Mouse (Mus musculus) spleen, adult 2 months (tissue): ENCODE measurements around the gene Ybey. TPM values are rescaled to one million over a fixed set of nuclear protein-coding genes. Genes with fewer than 3 reads are reported as not detected.

Source experiments
- DNase-seq, 2 experiments: peaks; one replicate each; pipeline versions ENCODE4 v3.0.0 to v3.0.0-alpha.2; 2012 to 2021; ENCODE audit warnings: low spot score in 2 of 2, low read depth in 1 of 2
- H3K27ac ChIP-seq: fragments of 200-500 bp; 2 replicates; pipeline ENCODE4 v1.5.1; 2012; ENCODE audit warnings: low read length, inconsistent platforms; ENCODE audit not compliant: insufficient read depth
- H3K27me3 ChIP-seq: fragments of 200-500 bp; 2 replicates; pipeline ENCODE4 v1.6.1; 2012; ENCODE audit warnings: mild to moderate bottlenecking, moderate library complexity, low read length, inconsistent platforms; ENCODE audit not compliant: control insufficient read depth, insufficient read depth
- H3K36me3 ChIP-seq: fragments of 200-500 bp; 2 replicates; pipeline ENCODE4 v1.6.1; 2012; ENCODE audit warnings: mild to moderate bottlenecking, low read length, inconsistent platforms; ENCODE audit not compliant: control insufficient read depth, insufficient read depth
- H3K4me1 ChIP-seq: fragments of 200-500 bp; 2 replicates; pipeline ENCODE4 v1.6.1; 2011; ENCODE audit warnings: inconsistent platforms; ENCODE audit not compliant: control insufficient read depth, insufficient read depth, insufficient read length
- H3K4me3 ChIP-seq: fragments of 200-500 bp; 2 replicates; pipeline ENCODE4 v1.5.1; 2011; ENCODE audit warnings: mild to moderate bottlenecking, inconsistent platforms; ENCODE audit not compliant: insufficient read depth, insufficient read length; ENCODE audit errors: extremely low read depth
- CTCF ChIP-seq: fragments of 200-500 bp; IDR thresholded peaks from 2 replicates; pipeline ENCODE4 v1.5.1; 2011; ENCODE audit warnings: mild to moderate bottlenecking, inconsistent platforms; ENCODE audit not compliant: insufficient read depth, insufficient read length, insufficient replicate concordance; ENCODE audit errors: extremely low read depth
- POLR2A ChIP-seq: fragments of 200-500 bp; IDR thresholded peaks from 2 replicates; pipeline ENCODE4 v1.6.1; 2011; ENCODE audit warnings: low read depth, low read length, inconsistent platforms
- WGBS: fragments of 180-500 bp; shearing (Covaris S2); methylation state at CpG from one replicate; pipeline ENCODE4 v1.1.7; 2018; 5-methylcytosine and 5-hydroxymethylcytosine counted together
- polyA plus RNA-seq: library from polyadenylated mRNA; depleted of rRNA; stranded (reverse); fragments of >200 nt; gene quantifications from 2 replicates; pipeline ENCODE4 v1.2.3, GENCODE M21; 2012

Ybey gene
- polyA plus RNA-seq, 1 experiment = 2.4 TPM

DNA sequence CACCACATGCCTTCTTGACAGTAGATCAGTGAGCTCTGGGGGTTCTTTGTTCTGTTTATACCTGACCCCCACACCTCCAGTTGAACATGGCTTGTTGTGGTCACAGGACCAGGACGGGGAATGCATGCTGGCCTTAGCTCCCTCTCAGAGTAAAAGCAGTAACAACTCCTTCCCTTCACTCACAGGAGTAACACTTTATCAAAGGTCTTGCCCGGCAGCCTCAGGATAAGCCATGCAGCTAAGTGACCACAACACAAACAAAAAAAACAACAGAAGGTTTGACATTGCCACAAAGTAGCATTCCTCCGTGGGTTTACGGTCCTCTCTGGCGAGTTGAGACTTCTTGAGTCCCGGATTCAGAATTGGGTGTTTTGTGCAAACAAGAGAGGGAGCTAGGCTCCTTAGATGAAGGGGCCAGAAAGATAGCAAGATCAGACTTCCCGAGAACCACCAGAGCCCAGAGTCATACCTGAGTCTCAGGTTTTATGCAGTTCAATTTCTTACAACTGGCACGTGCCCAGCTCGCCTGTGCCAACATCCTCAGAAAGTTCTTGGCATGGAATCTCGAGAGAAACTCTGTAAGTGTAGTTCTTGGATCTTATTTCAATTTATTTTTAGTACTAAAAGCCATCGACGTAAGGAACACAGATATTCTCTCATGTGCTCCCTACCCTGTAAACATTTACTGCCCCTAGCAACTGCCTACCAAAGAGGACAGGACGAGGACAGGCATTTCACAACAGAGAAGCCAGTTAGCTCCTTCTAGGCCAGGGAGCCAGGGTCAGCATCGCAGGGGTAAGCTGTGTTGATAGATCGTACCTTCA is 21.3 kb downstream of the Ybey start:
- no peaks in the 10 kb centered on the region for H3K4me1 ChIP-seq
- whole genome bisulfite sequencing = 86% methylated on average over 15 of the region's 15 CpGs
- TF ChIP-seq POLR2A (no peak), CTCF (no peak)
- H3K27me3 ChIP-seq = 0 out of 2 replicates have a peak, but pooled peaks cover under 1% of the 10 kb centered on the region
- 0 out of 2 replicates have a peak overlapping the region, but pooled peaks have one; percentile 28 for H3K27ac ChIP-seq
- DNase-seq = no peak
- H3K4me3 ChIP-seq = no peak overlapping the region
- no peaks in the 10 kb centered on the region for H3K36me3 ChIP-seq

DNA sequence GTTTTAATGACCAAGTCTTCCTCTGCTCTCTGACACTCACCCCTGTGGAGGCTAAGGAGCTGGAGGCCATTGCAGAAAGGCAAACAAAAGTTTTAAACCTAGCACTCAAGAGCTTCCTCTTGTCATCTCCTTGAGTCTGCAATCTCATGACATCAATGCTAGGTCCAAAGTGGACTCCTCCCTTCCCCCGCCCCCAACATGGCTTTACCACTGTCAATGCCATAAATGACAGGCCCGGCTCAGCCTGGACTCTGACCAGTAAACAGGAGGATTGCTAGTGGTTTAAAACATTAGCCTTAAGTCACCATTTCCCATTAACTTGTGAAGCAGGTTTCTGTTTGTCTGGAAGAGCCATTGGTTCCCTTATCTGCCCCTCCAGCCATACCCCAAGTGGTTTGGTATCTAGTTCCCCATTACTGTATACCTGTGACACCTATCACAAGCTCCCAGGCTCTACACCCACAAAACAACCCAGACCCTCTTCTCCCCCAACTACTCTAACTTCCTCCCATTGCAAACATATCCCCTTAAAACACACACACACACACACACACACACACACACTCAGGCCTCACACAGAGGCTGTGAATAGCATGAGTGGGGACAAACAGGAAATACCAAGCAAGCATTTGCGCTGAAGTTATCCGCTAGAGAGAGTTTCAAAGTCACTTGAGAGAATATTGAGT is 22.8 kb downstream of the Ybey start:
- H3K27me3 ChIP-seq = no peaks in the 10 kb centered on the region
- H3K27ac ChIP-seq = no peak overlapping the region
- no peaks in the 10 kb centered on the region for H3K36me3 ChIP-seq
- no peak for DNase-seq
- WGBS = 34% methylated on average over 4 of the region's 4 CpGs
- TF ChIP-seq CTCF (no peak), POLR2A (no peak)
- no peak overlapping the region for H3K4me3 ChIP-seq
- no peaks in the 10 kb centered on the region; the same call in 1 of the 2 replicates for H3K4me1 ChIP-seq

DNA sequence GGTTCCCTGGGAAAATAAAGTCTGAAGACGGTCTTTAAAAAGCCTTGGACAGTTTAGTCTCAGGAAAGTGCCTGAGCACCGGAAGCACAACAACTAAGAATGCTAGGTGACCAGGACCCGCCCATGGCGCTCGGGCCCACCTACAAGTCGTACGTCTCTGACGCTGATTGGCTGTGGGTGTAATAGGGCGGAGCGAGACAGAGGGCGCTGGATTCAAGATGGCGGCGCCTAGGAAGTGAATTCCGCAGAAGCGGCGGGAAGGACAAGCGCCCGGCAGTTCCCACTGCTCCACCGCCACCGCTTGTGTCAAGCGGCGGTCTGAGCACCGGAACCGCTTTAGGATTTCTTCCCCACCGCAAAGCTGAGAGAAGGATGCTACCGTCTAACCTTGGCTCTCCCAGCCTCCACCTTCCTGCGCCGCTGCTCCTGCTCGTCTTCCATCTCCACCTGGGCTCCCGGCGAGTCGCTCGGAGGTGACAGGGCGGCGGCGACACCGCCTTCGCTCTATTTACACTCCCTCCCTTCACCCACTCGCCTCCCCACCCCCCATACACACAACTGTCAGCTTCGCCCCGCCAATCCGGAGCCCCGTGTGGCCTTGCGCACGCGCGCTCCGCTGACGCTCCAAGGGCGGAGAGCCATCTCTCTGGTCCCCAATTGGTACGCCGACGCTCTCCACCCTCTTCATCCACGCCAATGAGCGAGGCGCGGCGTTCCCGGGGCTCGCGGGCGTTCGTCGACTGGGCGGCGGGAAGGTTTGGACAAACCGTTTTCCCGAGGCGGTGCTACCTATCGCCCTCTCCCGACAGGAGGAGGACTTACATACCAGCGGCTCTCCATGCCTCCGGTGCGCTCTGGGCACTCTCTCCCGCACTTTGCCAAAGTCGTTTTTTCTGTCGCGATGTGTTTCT is 26.5 kb downstream of the Ybey start, which contains the start of gene Pcnt:
Gene Pcnt, minus strand, starts transcription at position 609 of the 911 bp plus-strand sequence.
- Histone ChIP-seq H3K4me3 (peak within 1 kb of the TSS; percentile 91), H3K36me3 (peaks cover 4% of the 10 kb centered on the region; the same call in 1 of the 2 replicates), H3K4me1 (no peaks in the 10 kb centered on the region; the same call in 1 of the 2 replicates), H3K27ac (peak within 1 kb of the TSS; percentile 95), H3K27me3 (no peaks in the 10 kb centered on the region)
- TF ChIP-seq CTCF (peak; percentile 50; the same call in 1 of the 2 replicates), POLR2A (0 out of 2 replicates have a peak, but pooled peaks have one; percentile 13)
- under 1% methylated on average over 78 of the region's 78 CpGs for WGBS
- DNase-seq = peak; percentile 92 to 93

DNA sequence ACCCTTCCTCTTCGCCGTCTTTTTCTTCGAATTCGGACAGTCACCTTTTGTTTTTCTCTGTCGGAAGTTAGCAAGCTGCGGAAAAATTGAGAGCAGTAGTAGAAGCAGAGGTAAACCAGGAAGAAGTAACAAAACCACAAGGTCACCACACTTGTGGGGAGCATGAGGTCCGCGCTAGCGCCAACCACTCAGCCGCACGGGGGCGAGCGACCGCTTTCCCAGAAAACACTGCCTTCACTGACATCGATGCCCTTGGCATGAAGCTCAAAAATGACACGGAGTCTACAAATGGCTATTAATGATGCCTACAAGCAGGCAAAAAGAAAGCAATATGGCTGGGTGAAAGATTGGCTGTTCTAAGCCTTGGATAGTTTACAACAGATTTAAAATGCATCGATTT is 28.6 kb downstream of the Ybey start, which contains the start of gene AC141477.1:
Gene AC141477.1, minus strand, starts transcription at position 164 of the 400 bp plus-strand sequence.
- no peak for DNase-seq
- Histone ChIP-seq H3K4me1 (no peaks in the 10 kb centered on the region; the same call in 1 of the 2 replicates), H3K27me3 (no peaks in the 10 kb centered on the region), H3K36me3 (peaks cover 15% of the 10 kb centered on the region), H3K27ac (no peak within 1 kb of the TSS), H3K4me3 (no peak within 1 kb of the TSS)
- 88% methylated on average over 17 of the region's 17 CpGs for whole genome bisulfite sequencing
- no peak for TF ChIP-seq POLR2A
- no peak for TF ChIP-seq CTCF

DNA sequence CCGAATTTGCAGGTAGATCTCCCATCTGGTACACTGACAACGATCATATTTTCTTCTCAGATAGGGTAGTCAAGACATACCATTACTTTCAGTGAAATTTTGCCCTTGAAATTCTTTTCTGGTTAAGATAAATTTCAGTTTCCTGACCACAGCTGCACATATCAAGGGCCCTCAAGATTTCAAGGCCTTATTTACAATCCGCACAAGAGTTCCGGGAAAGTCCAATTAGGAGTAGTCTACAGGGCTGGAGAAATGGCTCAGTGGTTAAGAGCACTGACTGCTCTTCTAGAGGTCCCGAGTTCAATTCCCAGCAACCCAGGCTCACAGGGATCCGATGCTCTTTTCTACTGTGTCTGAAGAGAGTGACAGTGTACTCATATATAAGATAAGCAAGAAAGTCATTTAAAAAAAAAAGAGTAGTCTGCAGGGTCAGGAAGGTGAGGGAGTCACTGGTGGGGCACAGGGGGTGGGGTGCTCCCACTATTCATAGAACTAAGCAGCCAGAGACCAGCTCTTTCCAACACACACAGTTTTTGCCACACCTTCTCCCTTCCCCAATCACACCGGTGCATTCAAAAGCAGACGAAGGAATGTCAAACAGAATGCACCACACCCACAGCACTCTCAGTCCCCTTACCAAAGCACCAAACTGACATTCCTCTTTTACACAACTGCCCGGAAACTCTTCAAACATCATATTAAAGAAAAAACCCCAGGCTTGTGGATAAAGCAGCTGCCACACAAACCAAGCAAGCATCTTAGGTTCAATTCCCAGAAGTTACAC is 29.6 kb downstream of the Ybey start:
- no peak overlapping the region for H3K4me3 ChIP-seq
- H3K27ac ChIP-seq = no peak overlapping the region
- H3K36me3 ChIP-seq = peaks cover 19% of the 10 kb centered on the region
- 94% methylated on average over 9 of the region's 9 CpGs for WGBS
- no peaks in the 10 kb centered on the region; the same call in 1 of the 2 replicates for H3K4me1 ChIP-seq
- TF ChIP-seq POLR2A (no peak), CTCF (no peak)
- H3K27me3 ChIP-seq = no peaks in the 10 kb centered on the region
- no peak for DNase-seq

DNA sequence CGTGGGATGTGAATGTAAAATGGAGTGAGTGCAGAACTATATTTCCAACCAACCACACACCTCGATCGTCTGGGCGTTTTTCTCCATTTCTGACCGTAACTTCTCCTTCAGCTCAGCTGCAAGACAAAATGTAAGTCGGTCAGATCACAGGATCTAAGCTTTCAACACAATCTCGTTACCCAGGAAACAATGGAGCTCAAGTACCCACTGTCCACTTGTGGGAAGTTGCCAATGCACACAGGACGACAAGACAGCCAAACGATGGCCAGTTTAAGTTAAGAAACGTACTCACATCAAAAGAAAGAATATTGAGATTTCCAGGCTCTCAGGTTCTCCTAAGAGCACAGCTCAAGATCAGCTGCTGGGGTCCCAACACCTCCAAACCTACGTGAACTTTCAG is 35.0 kb downstream of the Ybey start:
- no peak overlapping the region for H3K4me3 ChIP-seq
- no peaks in the 10 kb centered on the region for H3K4me1 ChIP-seq
- DNase-seq = no peak
- H3K27me3 ChIP-seq = no peaks in the 10 kb centered on the region
- H3K36me3 ChIP-seq = peaks cover 50% of the 10 kb centered on the region
- no peak overlapping the region for H3K27ac ChIP-seq
- no peak for TF ChIP-seq CTCF
- no peak for TF ChIP-seq POLR2A
- 91% methylated on average over 11 of the region's 11 CpGs for WGBS
